Mouse (Mus musculus) liver, postnatal 0 days (tissue): ENCODE results near the gene Cntn2.

Experiments
- CTCF ChIP-seq: sonication (generic); IDR thresholded peaks from 2 replicates; pipeline ENCODE4 v1.5.1; 2016; ENCODE audit warnings: antibody characterized with exemption, low read depth
- EP300 ChIP-seq: IDR thresholded peaks from 2 replicates; pipeline ENCODE4 v1.6.1; 2016; ENCODE audit warnings: antibody characterized with exemption, low read depth, mild to moderate bottlenecking

GRCm38 (mm10) chr1:132572851-132573250, 29.8 kb upstream of the Cntn2 start:
- TF ChIP-seq CTCF (no peak), EP300 (no peak)
